Mouse (Mus musculus) stomach, postnatal 0 days (tissue): ENCODE results near the gene Mafg. TPM values are rescaled to one million over a fixed set of nuclear protein-coding genes. Genes with fewer than 3 reads are reported as not detected.

Experiments
- ATAC-seq: fragments of 200-750 bp; cut with Nextera tagmentation; 2 replicates; pipeline ENCODE4 v1.8.0; 2017; ENCODE audit not compliant: low FRiP score, low TSS enrichment
- DNase-seq: peaks from one replicate; pipeline ENCODE4 v3.0.0-alpha.2; 2016; ENCODE audit warnings: low spot score
- H3K27ac ChIP-seq: fragments of 300-500 bp; sonication (generic); replicated peaks from 2 replicates; pipeline ENCODE4 v1.5.1; 2014; ENCODE audit warnings: mild to moderate bottlenecking, control low read depth
- H3K27me3 ChIP-seq: fragments of 300-500 bp; sonication (generic); 2 replicates; pipeline ENCODE4 v1.6.1; 2014; ENCODE audit warnings: low read length; ENCODE audit not compliant: control insufficient read depth, insufficient read depth
- H3K36me3 ChIP-seq: fragments of 300-500 bp; sonication (generic); 2 replicates; pipeline ENCODE4 v1.6.1; 2014; ENCODE audit warnings: low read length, mixed read lengths; ENCODE audit not compliant: control insufficient read depth, insufficient read depth
- H3K4me1 ChIP-seq: fragments of 300-500 bp; sonication (generic); replicated peaks from 2 replicates; pipeline ENCODE4 v1.6.1; 2014; ENCODE audit warnings: antibody characterized with exemption; ENCODE audit not compliant: control insufficient read depth, insufficient read depth
- H3K4me2 ChIP-seq: fragments of 300-500 bp; sonication (generic); replicated peaks from 2 replicates; pipeline ENCODE4 v1.6.1; 2014; ENCODE audit warnings: low read depth, mild to moderate bottlenecking, control low read depth, moderate library complexity
- H3K4me3 ChIP-seq: fragments of 300-500 bp; sonication (generic); 2 replicates; pipeline ENCODE4 v1.5.1; 2014; ENCODE audit warnings: low read depth, low read length, control low read depth
- H3K9ac ChIP-seq: fragments of 300-500 bp; sonication (generic); 2 replicates; pipeline ENCODE4 v1.6.1; 2014; ENCODE audit warnings: mild to moderate bottlenecking, low read length, control low read depth, mixed read lengths
- H3K9me3 ChIP-seq: fragments of 300-500 bp; sonication (generic); 2 replicates; pipeline ENCODE4 v1.6.1; 2016; ENCODE audit warnings: low read length; ENCODE audit not compliant: control insufficient read depth
- CTCF ChIP-seq: IDR thresholded peaks from 2 replicates; pipeline ENCODE4 v1.5.1; 2016; ENCODE audit warnings: antibody characterized with exemption, low read depth, mild to moderate bottlenecking, moderate library complexity
- EP300 ChIP-seq: optimal IDR thresholded peaks from 2 replicates; pipeline ENCODE3; 2016; ENCODE audit warnings: antibody characterized with exemption
- WGBS: fragments of 180-500 bp; shearing (Covaris S2); extraction: QIAGEN DNeasy Blood & Tissue Kit; methylation state at CpG from one replicate; pipeline ENCODE4 v1.1.7; 2014; 5-methylcytosine and 5-hydroxymethylcytosine counted together
- polyA plus RNA-seq: library from polyadenylated mRNA; unstranded; fragments of >200 nt; fragmentation: Nextera tagmentation; extraction: Ambion mirVana; gene quantifications from 2 replicates; pipeline ENCODE4 v1.2.1, GENCODE M21; 2015

Gene Mafg
- polyA plus RNA-seq, 1 experiment from 2014 or later, result 21.3 TPM

DNA sequence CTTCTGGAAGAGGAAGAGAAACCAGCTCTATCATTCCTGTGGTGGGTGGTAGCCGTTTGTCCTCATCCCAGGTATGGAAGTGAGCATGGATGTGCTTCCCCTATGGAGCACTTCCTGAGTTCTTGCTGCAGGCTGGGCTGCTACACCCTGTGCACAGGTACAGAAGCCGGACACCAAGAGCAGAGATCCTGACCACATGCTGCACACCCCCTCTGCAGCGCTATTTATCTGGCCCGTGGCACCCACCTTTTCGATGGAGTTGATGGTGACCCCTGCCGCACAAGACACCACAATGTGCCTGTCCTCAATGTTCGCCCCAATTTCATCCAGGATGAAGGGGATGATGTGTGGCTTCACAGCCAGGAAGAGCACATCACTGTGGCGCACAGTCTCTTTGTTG lies 8.5 kb upstream of the Mafg start:
- Histone ChIP-seq H3K9ac (no peak overlapping the region), H3K4me1 (no peaks in the 10 kb centered on the region)

DNA sequence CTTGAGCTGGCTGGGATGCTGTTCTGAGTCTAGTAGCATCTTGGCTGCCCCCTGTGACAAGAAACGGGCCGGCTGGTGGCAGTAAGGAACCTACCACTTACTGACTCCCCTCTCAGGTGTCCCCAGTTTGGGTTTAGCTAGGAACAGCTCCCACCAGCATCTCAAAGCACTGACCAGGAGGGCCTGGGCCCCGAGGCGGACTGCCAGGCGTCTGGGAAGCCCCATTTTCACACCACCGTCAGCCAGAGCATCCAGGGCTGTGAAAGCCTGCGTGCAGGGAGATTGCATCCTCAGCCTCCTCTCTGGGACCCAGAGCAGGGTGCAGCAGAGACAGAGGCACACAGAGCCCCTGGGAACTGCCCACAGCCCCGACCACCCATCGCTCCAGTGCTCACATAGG lies 7.9 kb upstream of the Mafg start:
- TF ChIP-seq EP300, result no peak
- no peak for TF ChIP-seq CTCF
- Histone ChIP-seq H3K4me2 (no peak overlapping the region), H3K36me3 (no peaks in the 10 kb centered on the region), H3K27me3 (no peaks in the 10 kb centered on the region), H3K27ac (no peak overlapping the region), H3K4me3 (no peak overlapping the region), H3K9me3 (no peaks in the 10 kb centered on the region), H3K9ac (no peak overlapping the region), H3K4me1 (no peaks in the 10 kb centered on the region)
- DNase-seq, result no peak
- WGBS, result 69% methylated on average over 9 of the region's 9 CpGs
- no peak for ATAC-seq

More for the DNA sequence above, 8.5 kb upstream of the Mafg start:
- no peak overlapping the region for H3K27ac ChIP-seq
- no peaks in the 10 kb centered on the region for H3K36me3 ChIP-seq
- WGBS, result 81% methylated on average over 8 of the region's 8 CpGs
- no peaks in the 10 kb centered on the region for H3K27me3 ChIP-seq
- DNase-seq, result no peak
- ATAC-seq, result no peak
- no peaks in the 10 kb centered on the region for H3K9me3 ChIP-seq
- no peak overlapping the region for H3K4me3 ChIP-seq
- TF ChIP-seq CTCF (no peak), EP300 (no peak)
- no peak overlapping the region for H3K4me2 ChIP-seq

DNA sequence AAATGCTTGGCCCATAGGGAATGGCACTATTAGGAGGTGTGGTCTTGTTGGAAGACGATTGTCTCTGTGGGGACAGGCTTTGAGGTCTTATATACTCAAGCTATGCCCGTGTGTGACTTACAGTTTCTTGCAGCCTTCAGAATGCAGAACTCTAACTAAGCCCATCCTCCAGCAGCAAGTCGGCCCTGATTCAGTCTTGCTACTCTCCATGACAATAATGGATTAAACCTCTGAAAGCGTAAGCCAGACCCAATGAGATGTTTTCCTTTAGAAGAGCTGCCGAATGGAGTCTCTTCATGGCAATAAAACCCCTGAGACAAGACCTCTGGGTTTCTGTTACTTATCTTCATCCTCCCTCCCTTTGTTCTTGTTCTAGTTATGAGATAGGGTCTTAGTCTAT lies 1.4 kb upstream of the Mafg start:
- H3K9me3 ChIP-seq, result no peaks in the 10 kb centered on the region
- H3K9ac ChIP-seq, result no peak overlapping the region
- peaks cover 8% of the 10 kb centered on the region for H3K4me1 ChIP-seq
- TF ChIP-seq EP300 (no peak), CTCF (no peak)
- no peaks in the 10 kb centered on the region for H3K27me3 ChIP-seq
- DNase-seq, result peak; percentile 10
- H3K4me2 ChIP-seq, result no peak overlapping the region
- no peaks in the 10 kb centered on the region for H3K36me3 ChIP-seq
- ATAC-seq, result no peak
- H3K27ac ChIP-seq, result no peak overlapping the region
- 82% methylated on average over 5 of the region's 5 CpGs for WGBS
- no peak overlapping the region for H3K4me3 ChIP-seq

DNA sequence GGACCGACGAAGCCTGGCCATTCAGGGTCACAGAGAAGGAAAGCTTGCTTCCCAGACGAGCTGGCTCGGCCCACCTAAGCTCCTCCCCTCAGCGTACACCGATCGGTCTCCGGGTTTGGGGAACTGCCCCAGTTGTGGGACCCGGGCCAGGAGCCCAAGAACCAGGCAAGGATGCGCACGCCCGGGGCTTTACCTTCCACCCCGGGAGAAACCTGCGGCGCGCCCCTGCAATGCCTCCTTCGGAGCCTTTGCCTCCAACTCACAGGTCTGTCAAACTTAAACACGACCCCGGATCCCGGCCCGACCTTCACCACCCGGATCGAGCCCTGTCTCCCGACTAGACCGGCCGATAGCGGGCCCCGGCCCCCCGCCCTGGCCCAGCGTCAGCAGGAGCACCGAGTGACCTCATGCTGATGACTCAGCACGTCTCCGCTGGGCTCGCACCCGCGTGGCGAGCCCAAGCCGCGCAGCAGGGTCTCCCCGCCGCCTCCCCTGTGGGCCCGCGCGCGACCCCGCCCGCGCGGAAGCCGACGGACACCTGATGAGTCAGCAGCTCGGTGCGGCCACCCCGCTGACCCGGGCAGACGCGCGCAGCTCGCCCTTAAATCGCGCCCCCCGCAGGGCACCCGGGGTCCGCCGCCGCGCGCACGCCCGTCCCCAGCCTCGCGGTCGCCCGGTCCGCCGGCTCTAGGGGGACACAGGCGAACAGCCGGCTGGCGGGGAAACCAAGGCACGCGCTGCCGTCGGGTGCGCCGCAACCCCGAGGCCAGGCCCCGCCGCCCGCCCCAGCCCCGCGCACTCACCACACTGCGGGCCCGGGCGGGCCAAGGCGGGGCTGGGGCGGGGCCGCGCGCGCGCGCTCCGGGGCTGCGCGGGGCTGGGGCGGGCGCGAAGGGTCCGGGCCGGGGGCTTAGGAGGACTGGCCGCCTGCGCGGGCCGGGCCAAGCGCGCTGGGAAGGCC lies 561 bp downstream of the Mafg start:
- H3K4me2 ChIP-seq, result peak overlapping the region; percentile 82
- WGBS, result under 1% methylated on average over 86 of the region's 116 CpGs

DNA sequence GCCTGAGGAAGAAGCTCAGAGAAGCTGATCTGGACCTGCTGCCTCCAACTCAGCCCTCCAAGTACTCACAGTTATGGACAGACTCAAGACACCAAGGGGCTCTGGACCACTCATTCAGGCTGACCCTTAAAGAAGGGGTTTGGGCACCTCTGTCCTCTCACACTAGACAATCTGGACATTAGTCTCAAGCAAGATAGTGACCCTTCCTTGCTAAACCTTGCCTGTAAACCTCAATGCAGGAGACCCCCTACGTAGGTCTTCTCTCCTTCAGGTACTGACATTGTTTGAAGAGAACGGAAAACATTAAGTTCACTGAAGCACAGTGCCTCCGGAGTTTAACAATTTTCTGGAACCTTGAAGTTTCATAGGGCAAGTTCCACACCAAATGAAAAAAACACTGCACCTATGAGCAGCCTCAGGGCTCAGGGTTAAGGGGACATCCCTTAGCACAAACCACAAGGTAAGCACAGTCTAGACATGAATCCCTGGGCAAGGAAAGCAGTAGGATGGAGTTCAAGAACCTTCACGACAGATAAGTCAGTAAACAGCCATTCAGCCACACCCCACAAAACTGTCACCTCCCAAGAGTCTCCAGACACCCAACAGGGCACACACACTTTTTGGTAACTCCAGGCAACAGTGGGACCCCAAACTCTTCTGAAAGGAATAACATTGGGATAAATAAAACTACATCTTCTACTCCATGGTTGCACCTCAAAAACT lies 1.5 kb downstream of the Mafg start:
- no peak for TF ChIP-seq CTCF
- no peak for TF ChIP-seq EP300
- peak overlapping the region; percentile 97 for H3K27ac ChIP-seq
- no peaks in the 10 kb centered on the region for H3K36me3 ChIP-seq
- 44% methylated on average over 4 of the region's 4 CpGs for WGBS
- H3K9ac ChIP-seq, result peak overlapping the region; percentile 94
- H3K4me3 ChIP-seq, result peak overlapping the region; percentile 89
- no peaks in the 10 kb centered on the region for H3K9me3 ChIP-seq
- no peak for ATAC-seq
- H3K4me2 ChIP-seq, result peak overlapping the region; percentile 82
- peak; percentile 24 for DNase-seq
- no peaks in the 10 kb centered on the region for H3K27me3 ChIP-seq
- H3K4me1 ChIP-seq, result peaks cover 8% of the 10 kb centered on the region

More for the DNA sequence above, 561 bp downstream of the Mafg start:
- Histone ChIP-seq H3K36me3 (no peaks in the 10 kb centered on the region), H3K9me3 (no peaks in the 10 kb centered on the region), H3K4me1 (peaks cover 8% of the 10 kb centered on the region), H3K9ac (peak overlapping the region; percentile 94), H3K4me3 (peak overlapping the region; percentile 89), H3K27me3 (no peaks in the 10 kb centered on the region), H3K27ac (peak overlapping the region; percentile 97)
- TF ChIP-seq EP300 (no peak), CTCF (no peak)
- ATAC-seq (peak; percentile 62), DNase-seq (peak; percentile 84)
